Mouse (Mus musculus) spleen, postnatal 4 days (tissue): ENCODE data around the gene Cdca4.
"Not testable (repeated sequence)": the region's sequence is repeated elsewhere in the genome, so short reads cannot be mapped to it uniquely, and the experiment has no call there.

ENCODE experiments used
- DNase-seq, 2 experiments: peaks; one replicate each; pipeline ENCODE4 v3.0.0; 2022; ENCODE audit warnings: low spot score in 2 of 2

The Cdca4 gene

GRCm38 (mm10) chr12:112857021-112857925 is 28.1 kb upstream of the Cdca4 start:
- no peak for DNase-seq

DNA sequence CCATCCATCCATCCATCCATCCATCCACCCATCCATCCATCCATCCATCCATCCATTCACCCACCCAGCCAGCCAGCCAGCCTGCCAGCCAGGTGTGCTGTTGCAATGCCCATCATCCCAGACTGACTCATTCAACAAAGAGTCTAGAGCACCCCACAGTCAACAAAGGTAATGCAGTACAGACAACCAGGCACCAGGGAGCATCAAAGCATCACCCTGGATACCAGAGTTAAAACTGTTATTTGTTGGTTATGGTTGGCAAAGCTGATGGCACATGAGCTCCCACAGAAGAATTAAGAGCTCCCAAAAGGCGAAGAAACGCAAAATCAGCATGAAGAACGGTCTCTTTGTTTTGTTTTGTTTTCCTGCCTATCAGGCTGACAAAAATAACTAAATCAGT is 27.1 kb upstream of the Cdca4 start:
- DNase-seq = no peak

DNA sequence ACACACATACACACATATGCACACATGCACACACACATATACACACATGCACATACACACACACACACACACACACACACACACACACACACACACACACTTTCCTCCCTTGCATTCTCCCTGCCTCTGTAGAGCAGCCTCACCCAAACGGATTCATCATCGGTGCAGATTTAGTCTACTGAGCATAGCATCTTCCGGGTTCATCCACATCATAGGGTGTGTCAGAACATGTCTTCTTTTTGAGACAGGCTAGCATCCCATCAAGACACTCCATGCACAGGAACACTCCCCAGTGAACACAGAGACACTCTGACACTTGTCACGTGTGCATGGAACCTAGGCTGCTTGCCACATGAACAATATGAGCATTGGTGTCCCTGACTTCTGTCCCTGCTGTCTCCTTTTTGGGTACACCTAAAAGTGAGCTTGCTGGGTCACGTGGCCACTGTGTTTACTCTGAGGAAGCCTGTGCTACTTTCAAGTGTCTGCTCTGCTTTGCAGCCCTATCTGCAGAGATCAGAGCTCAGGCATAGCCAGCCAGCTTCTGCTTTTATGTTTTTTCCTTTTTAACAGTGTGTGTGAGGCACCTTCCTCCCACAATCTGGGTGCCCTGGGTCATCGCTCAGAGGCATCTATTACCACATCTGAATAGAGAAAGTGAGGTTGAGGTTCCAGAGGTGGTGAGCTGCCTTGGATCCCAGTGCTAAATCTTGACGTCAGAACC is 25.5 kb upstream of the Cdca4 start:
- DNase-seq = peak in 1 of 2 experiments; percentile 43

DNA sequence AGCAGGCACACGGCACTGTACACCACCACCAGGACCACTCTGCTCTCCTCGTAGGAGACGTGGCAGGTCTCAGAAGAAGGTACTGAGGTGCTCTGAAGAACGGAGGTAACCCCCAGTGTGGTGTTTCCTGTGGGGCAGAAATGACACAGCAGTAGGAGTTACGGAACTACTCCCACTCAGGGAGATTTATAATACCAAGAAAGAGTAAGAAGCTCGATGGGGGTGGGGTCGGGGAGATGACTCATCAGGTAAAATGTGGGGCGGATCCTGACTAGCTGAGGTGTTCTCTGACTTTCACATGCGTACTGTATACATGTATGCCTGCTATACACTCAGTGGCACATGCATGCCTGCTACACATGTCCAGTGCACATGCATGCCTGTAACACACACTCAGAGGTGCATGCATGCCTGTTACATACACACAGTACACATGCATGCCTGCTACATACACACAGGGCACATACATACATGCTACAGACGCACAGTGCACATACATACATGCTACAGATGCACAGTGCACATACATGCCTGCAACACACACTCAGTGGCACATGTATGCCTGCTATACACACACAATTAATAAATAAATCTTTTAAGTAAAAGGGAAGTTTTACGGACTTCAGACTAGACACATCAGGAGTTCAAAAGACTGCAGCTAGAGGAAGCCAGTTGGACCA is 24.0 kb upstream of the Cdca4 start:
- DNase-seq = no peak

DNA sequence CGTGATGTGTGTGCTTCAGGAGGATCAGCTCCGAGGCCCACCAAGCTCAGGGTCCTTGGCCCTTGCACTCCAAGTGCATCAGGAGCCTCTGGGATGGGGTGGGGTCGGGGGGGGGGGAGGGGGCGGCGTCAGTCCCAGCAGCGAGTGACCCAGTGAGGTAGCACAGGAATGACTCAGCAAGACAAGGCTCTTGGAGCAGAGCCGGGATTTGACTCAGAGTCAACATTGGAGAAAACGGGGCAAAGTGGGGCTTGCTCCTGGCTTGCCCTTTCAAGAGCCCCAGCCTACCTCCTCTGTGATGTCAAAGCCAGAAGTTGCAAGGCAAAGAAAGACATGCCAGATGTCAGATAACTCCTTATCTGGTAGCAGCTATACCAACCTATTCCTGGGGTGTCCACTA is 21.9 kb upstream of the Cdca4 start:
- DNase-seq = no peak

GRCm38 (mm10) chr12:112850344-112850743 is 21.1 kb upstream of the Cdca4 start:
- DNase-seq = no peak

- DNase-seq = no peak
These were observed 20.2 kb upstream of the Cdca4 start for GRCm38 (mm10) chr12:112849235-112850022.

DNA sequence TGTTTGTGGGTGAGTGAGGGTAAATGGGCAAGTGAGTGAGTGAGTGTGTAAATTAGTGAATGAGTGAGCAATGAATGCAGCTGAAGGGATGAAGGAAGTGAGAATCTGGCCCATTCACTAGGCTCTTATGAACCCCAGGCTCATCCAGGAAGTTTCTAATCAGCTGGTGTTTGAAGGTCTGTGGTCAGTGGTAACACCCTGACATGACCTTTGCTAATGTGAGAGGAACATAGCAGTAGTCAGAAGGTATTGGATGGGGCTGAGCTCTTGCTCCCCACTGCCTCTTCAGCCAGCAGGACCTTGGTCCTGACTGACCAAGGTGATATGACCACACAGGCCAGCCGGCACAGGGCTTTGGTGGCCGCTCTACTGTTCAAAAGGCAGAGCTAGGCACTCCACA is 18.7 kb upstream of the Cdca4 start:
- DNase-seq = no peak

- DNase-seq = peak; percentile 87 to 96
These were observed 14.6 kb upstream of the Cdca4 start for GRCm38 (mm10) chr12:112843803-112844202.

- DNase-seq = not testable (repeated sequence)
These were observed 12.9 kb upstream of the Cdca4 start for GRCm38 (mm10) chr12:112842128-112842527.

DNA sequence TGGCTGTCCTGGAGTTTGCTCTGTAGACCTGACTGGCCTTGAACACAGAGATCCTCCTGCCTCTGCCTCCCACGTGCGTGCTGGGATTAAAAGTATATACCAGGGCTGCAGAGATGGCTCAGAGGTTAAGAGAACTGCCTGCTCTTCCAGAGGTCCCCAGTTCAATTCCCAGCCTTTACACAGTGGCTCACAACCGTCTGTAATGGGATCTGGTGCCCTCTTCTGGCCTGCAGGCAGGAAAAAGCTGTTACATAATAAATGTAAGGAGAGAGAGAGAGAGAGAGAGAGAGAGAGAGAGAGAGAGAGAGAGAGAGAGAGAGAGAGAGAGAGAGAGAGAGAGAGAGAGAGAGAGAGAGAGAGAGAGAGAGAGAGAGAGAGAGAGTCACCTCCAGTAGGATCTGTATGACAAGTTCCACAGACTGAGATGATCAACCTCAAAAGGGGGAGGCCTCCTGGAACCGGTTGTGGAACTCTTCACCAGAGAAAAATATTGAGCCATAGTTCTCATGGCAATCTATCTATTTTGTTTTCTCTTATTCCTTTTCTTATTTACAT is 12.2 kb upstream of the Cdca4 start:
- DNase-seq = not testable (repeated sequence)

GRCm38 (mm10) chr12:112840209-112841086 is 11.2 kb upstream of the Cdca4 start:
- no peak for DNase-seq

- no peak for DNase-seq
These were observed 5.8 kb upstream of the Cdca4 start for GRCm38 (mm10) chr12:112835046-112835445.

GRCm38 (mm10) chr12:112833527-112833926 is 4.3 kb upstream of the Cdca4 start:
- no peak for DNase-seq

GRCm38 (mm10) chr12:112832411-112832810 is 3.2 kb upstream of the Cdca4 start:
- no peak for DNase-seq

- DNase-seq = no peak
These were observed 1.3 kb upstream of the Cdca4 start for GRCm38 (mm10) chr12:112830570-112830969.

DNA sequence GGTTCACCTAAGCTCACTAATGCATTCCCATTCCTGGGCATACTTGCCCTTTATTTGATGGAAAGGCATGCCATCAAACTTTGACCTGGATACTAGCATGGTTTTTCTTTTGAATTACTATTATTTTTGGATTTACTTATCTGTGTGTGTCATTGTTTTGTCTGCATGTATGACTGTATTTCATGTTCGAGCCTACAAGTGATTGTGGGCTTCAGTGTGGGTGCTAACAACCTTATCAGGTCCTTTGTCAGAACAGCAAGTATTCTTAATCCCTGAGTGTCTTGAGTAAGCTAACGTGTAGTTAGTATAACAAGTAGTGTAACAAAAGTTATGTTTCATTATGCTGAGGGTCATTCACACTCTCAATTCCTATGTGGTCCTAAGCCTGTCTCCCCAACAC is 918 bp upstream of the Cdca4 start:
- no peak for DNase-seq

DNA sequence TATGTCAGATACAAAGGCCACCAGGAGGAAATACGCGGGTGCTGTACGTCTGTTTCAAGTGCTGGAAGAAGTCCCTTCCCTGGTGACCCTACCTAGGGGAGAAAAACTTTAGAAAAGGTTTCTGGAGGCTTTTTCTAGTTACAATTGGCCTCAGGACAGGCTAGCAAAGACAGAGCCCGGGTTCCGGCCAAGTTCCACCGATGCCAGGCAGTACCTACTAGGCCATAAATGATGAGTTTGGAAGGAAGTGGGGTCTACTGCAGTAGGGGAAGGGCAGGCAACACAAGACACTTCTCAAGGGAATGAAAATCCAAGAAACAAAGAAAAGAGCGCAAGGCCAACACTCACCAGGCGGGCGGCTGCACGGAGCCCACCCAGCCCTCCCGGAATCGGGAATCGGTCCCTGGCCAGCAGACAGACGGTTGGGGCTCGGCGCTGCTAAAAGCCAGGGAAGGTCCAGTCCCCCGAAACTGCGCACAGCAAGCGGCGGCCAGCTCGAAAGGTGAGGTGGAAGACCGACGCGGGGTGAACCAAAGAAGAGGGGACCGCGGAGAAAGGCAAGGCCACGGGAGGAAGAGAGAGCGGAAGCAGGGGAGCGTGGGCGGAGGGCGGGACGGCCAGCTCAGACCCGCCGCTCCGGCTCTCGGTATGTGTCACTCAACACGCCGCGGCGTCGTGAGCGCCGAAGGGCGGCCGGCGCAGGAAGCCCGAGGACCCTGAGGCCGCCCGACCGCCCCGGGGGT is 551 bp downstream of the Cdca4 start:
- DNase-seq = peak in 1 of 2 experiments; percentile 87

DNA sequence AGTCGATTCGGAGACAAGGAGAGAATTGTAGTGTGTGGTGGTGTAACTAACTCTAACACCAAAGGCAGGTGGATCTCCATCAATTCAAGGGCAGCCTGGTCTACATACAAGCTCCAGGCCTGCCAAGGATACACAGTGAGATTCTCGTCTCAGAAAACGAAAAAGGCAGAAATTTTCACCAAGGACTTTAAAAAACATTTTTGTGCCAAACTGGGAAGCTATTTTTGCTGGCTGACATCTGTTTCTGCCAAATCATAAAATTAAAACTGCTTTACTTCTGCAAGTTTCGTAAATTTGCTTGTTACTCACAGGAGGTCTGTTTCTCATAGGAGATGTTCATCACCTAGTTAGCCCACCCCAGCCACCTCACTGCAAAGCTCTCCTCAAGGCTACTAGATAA is 3.3 kb downstream of the Cdca4 start:
- DNase-seq = no peak

- DNase-seq = peak in 1 of 2 experiments; percentile 60
These were observed 6.0 kb downstream of the Cdca4 start for GRCm38 (mm10) chr12:112823221-112823620.
